Mouse (Mus musculus) liver, embryonic 13.5 days (tissue): Measurements from ENCODE around the gene Gm12355. TPM values are rescaled to one million over a fixed set of nuclear protein-coding genes. Genes with fewer than 3 reads are reported as not detected.
"Not testable (repeated sequence)": the region's sequence is repeated elsewhere in the genome, so short reads cannot be mapped to it uniquely, and the experiment has no call there.

Experiments used
- ATAC-seq: fragments of 200-750 bp; cut with Nextera tagmentation; 2 replicates; pipeline ENCODE4 v1.8.0; 2017; ENCODE audit warnings: low read depth, mild to moderate bottlenecking, moderate number of reproducible peaks, moderate library complexity
- DNase-seq: peaks from one replicate; pipeline ENCODE4 v3.0.0; 2022
- H3K27ac ChIP-seq: fragments of 300-500 bp; sonication (generic); 2 replicates; pipeline ENCODE4 v1.5.1; 2015; ENCODE audit warnings: moderate library complexity, mild to moderate bottlenecking, inconsistent platforms
- H3K27me3 ChIP-seq: fragments of 300-500 bp; sonication (generic); 2 replicates; pipeline ENCODE4 v1.6.1; 2015; ENCODE audit warnings: mild to moderate bottlenecking, inconsistent platforms
- H3K36me3 ChIP-seq: fragments of 300-500 bp; sonication (generic); 2 replicates; pipeline ENCODE4 v1.6.1; 2015; ENCODE audit warnings: mild to moderate bottlenecking, inconsistent platforms
- H3K4me1 ChIP-seq: fragments of 300-500 bp; sonication (generic); replicated peaks from 2 replicates; pipeline ENCODE4 v1.6.1; 2015; ENCODE audit warnings: inconsistent platforms
- H3K4me2 ChIP-seq: fragments of 300-500 bp; sonication (generic); 2 replicates; pipeline ENCODE4 v1.6.1; 2015; ENCODE audit warnings: inconsistent platforms, mild to moderate bottlenecking, moderate library complexity
- H3K4me3 ChIP-seq: fragments of 300-500 bp; sonication (generic); replicated peaks from 2 replicates; pipeline ENCODE4 v1.5.1; 2015; ENCODE audit warnings: mild to moderate bottlenecking, inconsistent platforms
- H3K9ac ChIP-seq: fragments of 300-500 bp; sonication (generic); 2 replicates; pipeline ENCODE4 v1.6.1; 2015; ENCODE audit warnings: mild to moderate bottlenecking, inconsistent platforms
- H3K9me3 ChIP-seq: fragments of 300-500 bp; sonication (generic); replicated peaks from 2 replicates; pipeline ENCODE4 v1.6.1; 2016; ENCODE audit warnings: inconsistent platforms
- WGBS: fragments of 180-500 bp; shearing (Covaris S2); methylation state at CpG from one replicate; pipeline ENCODE4 v1.1.7; 2015; ENCODE audit not compliant: insufficient replicate concordance; 5-methylcytosine and 5-hydroxymethylcytosine counted together
- polyA plus RNA-seq: library from polyadenylated mRNA; unstranded; fragments of >200 nt; fragmentation: Nextera tagmentation; extraction: Ambion mirVana; gene quantifications from 2 replicates; pipeline ENCODE4 v1.2.1, GENCODE M21; 2015

The Gm12355 gene
- polyA plus RNA-seq, 1 experiment from 2014 or later = 0.53 TPM

DNA sequence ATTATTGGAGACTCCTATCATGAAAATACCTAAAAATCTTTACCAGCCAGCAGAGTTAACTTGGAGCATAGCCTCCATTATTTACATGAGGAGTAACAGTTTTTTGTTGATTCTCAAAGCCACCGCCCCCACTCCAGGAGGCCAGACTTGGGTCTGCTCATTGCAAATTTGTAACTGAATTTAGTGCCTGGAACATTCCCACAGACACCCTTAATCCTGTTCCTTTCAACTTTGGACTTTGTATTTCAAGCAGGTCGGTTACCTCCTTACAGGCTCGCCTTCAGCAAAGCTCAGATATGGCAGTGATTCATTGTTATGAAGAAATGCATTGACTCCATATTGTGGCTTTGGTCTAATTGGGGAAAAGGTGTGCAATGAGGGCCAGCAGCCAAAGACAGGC lies 19.3 kb upstream of the Gm12355 start:
- Histone ChIP-seq H3K9me3 (no peaks in the 10 kb centered on the region), H3K4me1 (no peaks in the 10 kb centered on the region), H3K4me2 (no peak overlapping the region), H3K4me3 (no peak overlapping the region), H3K9ac (no peak overlapping the region), H3K36me3 (no peaks in the 10 kb centered on the region), H3K27me3 (peaks cover 30% of the 10 kb centered on the region), H3K27ac (no peak overlapping the region)
- 62% methylated on average over 3 of the region's 3 CpGs for WGBS
- ATAC-seq (no peak), DNase-seq (no peak)

DNA sequence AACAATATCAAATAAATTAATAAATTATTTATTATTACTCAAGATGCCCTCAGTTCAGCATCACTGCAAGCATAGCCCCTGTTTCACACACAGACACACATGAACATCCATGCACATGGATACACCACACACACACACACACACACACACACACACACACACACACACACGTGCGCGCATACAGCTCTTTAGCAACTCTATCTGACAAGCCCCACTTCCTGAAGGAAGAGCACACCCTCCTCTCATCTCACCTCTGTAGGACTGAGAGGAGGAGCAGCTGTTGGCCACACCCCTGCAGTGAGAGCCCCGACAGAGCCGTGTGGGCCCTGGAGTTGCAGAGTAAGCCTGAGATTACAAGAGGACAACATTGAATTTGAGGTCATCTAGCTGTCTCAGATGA lies 14.6 kb upstream of the Gm12355 start:
- no peaks in the 10 kb centered on the region for H3K36me3 ChIP-seq
- no peaks in the 10 kb centered on the region for H3K4me1 ChIP-seq
- H3K4me2 ChIP-seq = no peak overlapping the region
- DNase-seq (no peak), ATAC-seq (no peak)
- H3K4me3 ChIP-seq = no peak overlapping the region
- no peak overlapping the region for H3K27ac ChIP-seq
- WGBS = 24% methylated on average over 5 of the region's 5 CpGs
- 0 out of 2 replicates have a peak, but pooled peaks cover 13% of the 10 kb centered on the region for H3K27me3 ChIP-seq
- no peaks in the 10 kb centered on the region for H3K9me3 ChIP-seq
- H3K9ac ChIP-seq = no peak overlapping the region

- no peaks in the 10 kb centered on the region for H3K9me3 ChIP-seq
- DNase-seq (no peak), ATAC-seq (no peak)
- no peak overlapping the region for H3K27ac ChIP-seq
- WGBS = 39% methylated on average over 1 of the region's 1 CpGs
- no peak overlapping the region for H3K4me3 ChIP-seq
- no peak overlapping the region for H3K4me2 ChIP-seq
- 0 out of 2 replicates have a peak, but pooled peaks cover 9% of the 10 kb centered on the region for H3K27me3 ChIP-seq
- no peaks in the 10 kb centered on the region for H3K4me1 ChIP-seq
- no peaks in the 10 kb centered on the region for H3K36me3 ChIP-seq
- H3K9ac ChIP-seq = no peak overlapping the region
Measured at GRCm38 (mm10) chr11:98637501-98637900, 12.0 kb upstream of the Gm12355 start.

GRCm38 (mm10) chr11:98635312-98635970 lies 10.0 kb upstream of the Gm12355 start:
- ATAC-seq = 0 out of 2 replicates have a peak, but pooled peaks have one; percentile 36
- H3K36me3 ChIP-seq, H3K4me3 ChIP-seq, H3K27ac ChIP-seq, H3K4me1 ChIP-seq, H3K9me3 ChIP-seq, H3K4me2 ChIP-seq, H3K9ac ChIP-seq, H3K27me3 ChIP-seq: not testable (repeated sequence)
- WGBS = 16% methylated on average over 10 of the region's 10 CpGs
- DNase-seq = peak; percentile 30

DNA sequence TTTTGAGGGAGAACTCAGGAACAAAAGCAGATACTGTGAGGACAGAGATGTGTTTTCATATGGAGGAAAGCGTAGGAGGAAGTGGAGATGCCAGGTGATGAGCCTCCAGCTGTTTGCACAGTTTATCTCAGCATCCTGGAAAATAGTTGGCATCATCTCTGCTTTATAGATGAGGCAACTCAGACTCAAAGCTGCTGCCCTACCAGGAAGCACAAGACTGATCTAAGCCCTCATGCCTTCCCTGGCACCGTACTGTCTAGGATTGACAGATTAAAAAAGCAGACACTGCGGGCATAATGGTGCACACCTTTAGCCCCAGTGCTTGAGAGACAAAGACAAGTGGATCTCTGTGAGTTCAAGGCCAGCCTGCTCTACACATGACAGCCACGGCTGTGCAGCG lies 5.2 kb upstream of the Gm12355 start:
- Histone ChIP-seq H3K27me3 (peaks cover 7% of the 10 kb centered on the region; the same call in 1 of the 2 replicates), H3K4me2 (no peak overlapping the region), H3K4me3 (no peak overlapping the region), H3K36me3 (no peaks in the 10 kb centered on the region), H3K27ac (no peak overlapping the region), H3K4me1 (no peaks in the 10 kb centered on the region), H3K9ac (no peak overlapping the region), H3K9me3 (no peaks in the 10 kb centered on the region)
- ATAC-seq (no peak), DNase-seq (no peak)
- 72% methylated on average over 5 of the region's 5 CpGs for WGBS

DNA sequence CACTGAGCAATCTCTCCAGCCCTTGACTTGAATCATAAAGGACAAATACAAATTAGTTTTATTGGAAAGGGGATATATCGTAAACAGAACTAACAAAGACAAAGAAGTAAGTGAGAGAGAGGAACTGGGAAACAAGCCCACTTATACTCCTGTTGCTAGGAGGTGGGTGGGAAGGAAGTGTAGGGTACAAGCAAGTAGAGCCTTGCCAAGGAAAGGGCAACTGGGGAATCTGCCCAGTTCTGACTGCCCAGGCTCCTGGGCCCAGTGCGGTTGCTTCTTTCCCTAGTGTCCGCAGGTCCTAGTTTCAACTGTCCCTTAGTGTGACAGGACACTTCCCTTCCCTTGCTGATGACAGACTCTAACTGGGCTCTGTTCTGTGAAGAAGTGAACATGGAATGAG lies 3.2 kb upstream of the Gm12355 start:
- Histone ChIP-seq H3K36me3 (no peaks in the 10 kb centered on the region), H3K9ac (no peak overlapping the region), H3K9me3 (0 out of 2 replicates have a peak, but pooled peaks cover 4% of the 10 kb centered on the region), H3K27ac (no peak overlapping the region), H3K4me1 (no peaks in the 10 kb centered on the region), H3K4me3 (no peak overlapping the region), H3K4me2 (no peak overlapping the region), H3K27me3 (peaks cover 7% of the 10 kb centered on the region; the same call in 1 of the 2 replicates)
- WGBS = 87% methylated on average over 3 of the region's 3 CpGs
- ATAC-seq = no peak
- no peak for DNase-seq

DNA sequence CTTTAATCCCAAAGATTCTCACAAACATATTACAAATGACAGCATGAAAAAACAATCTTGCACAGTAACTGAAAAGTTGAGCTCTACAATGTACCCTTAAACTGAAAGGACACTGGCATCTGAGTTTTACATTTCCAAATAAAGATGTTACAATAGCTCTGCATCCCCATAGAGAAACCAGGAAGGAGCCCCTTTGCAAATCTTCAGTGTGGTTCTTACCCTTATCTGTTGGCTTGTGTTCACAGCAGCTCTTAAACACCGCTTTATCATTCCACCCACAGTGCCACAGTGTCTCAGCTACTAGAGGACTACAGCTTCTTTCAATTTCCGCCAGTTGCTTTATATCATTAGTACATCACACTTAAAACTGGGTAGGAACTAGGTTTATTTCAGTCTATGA lies 1.1 kb downstream of the Gm12355 start:
- not testable (repeated sequence) for DNase-seq, H3K9ac ChIP-seq, ATAC-seq, H3K9me3 ChIP-seq, H3K4me1 ChIP-seq, H3K27ac ChIP-seq, H3K4me2 ChIP-seq, H3K4me3 ChIP-seq, H3K36me3 ChIP-seq, H3K27me3 ChIP-seq
- 65% methylated on average over 2 of the region's 2 CpGs for WGBS

DNA sequence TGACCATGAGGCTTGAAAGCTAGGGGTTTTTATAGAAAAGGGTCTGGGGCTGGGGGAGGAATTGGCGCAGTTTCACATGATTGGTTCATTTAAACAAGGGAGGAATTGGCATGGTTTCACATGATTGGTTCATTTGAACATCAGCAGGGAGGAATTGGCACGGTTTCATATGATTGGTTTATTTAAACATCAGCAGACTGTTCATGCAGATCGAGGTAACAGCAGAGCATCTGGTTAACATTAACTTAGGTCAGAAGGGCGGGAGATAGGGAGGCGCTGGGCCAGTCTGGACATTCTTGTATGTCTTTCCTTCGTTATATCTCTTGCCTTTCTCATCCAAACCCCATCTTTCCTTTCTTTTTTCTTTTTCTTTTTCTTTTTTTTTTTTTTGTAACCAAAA lies 1.5 kb downstream of the Gm12355 start:
- not testable (repeated sequence) for ATAC-seq, H3K27ac ChIP-seq, DNase-seq, H3K4me2 ChIP-seq, H3K4me1 ChIP-seq, H3K4me3 ChIP-seq, H3K36me3 ChIP-seq, H3K9ac ChIP-seq, H3K27me3 ChIP-seq, H3K9me3 ChIP-seq
- WGBS = 67% methylated on average over 6 of the region's 6 CpGs

DNA sequence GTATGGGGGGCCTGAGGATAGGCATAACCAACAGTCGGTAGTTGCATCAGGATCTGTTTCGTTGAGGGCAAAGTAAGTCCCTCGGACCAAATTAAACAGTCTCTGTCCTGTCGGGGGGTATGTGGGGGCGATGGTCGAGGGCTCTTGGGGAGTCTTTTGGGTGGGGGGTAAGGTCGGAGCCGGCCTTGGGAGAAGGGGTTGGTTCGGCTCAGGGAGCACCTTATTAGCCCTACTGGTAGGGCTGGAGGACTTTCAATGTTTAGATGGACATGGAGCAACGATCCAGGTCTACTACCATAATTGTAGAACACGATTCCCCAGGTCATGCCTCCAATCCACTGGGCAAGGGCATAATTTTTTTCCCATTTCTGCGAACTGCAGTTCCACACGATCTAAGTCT lies 4.7 kb downstream of the Gm12355 start:
- ATAC-seq (no peak), DNase-seq (no peak)
- no peak overlapping the region for H3K9ac ChIP-seq
- H3K27me3 ChIP-seq = no peaks in the 10 kb centered on the region
- H3K9me3 ChIP-seq = 0 out of 2 replicates have a peak, but pooled peaks cover 10% of the 10 kb centered on the region
- no peak overlapping the region for H3K4me3 ChIP-seq
- no peaks in the 10 kb centered on the region for H3K4me1 ChIP-seq
- H3K36me3 ChIP-seq = no peaks in the 10 kb centered on the region
- 80% methylated on average over 13 of the region's 13 CpGs for WGBS
- no peak overlapping the region for H3K27ac ChIP-seq
- H3K4me2 ChIP-seq = no peak overlapping the region

DNA sequence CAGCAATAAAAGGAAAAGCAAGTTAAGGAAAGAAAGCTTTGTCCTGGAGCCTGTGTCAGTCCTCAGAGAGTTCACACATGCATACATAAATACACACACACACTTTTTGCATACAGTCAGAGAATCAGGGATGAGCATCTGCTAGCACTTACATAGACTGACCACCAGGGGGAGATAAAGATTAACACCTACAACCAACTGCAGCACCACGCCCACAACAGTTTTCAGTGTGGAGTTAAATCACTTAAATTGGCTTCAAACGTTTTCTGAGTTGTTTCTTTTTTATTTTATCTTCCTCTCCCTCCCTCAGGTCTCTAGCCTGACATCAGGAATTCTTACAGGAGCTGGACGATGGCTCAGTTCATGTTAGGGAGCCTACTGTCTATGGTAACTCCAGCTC lies 18.7 kb downstream of the Gm12355 start:
- DNase-seq (no peak), ATAC-seq (no peak)
- Histone ChIP-seq H3K9ac (no peak overlapping the region), H3K27me3 (peaks cover 38% of the 10 kb centered on the region), H3K4me3 (no peak overlapping the region), H3K9me3 (no peaks in the 10 kb centered on the region), H3K4me2 (no peak overlapping the region), H3K4me1 (peaks cover 7% of the 10 kb centered on the region), H3K27ac (no peak overlapping the region), H3K36me3 (no peaks in the 10 kb centered on the region)
- WGBS = 9% methylated on average over 3 of the region's 3 CpGs

DNA sequence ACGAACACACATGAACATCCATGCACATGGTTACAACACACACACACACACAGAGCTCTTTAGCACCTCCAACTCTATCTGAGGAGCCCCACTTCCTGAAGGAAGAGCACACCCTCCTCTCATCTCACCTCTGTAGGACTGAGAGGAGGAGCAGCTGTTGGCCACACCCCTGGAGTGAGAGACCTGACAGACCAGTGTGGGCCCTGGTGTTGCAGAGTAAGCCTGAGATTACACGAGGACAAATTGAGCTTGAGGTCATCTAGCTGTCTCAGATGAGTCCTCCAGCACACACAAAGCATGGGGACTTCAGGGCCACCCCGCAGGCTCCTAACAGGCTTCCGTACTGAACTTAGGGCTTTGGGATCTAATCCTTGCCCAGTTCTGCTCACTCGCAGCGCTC lies 20.6 kb downstream of the Gm12355 start:
- not testable (repeated sequence) for H3K9ac ChIP-seq, H3K36me3 ChIP-seq, ATAC-seq, H3K9me3 ChIP-seq, H3K27ac ChIP-seq, DNase-seq, H3K4me3 ChIP-seq, H3K4me2 ChIP-seq
- 48% methylated on average over 6 of the region's 6 CpGs for WGBS
- peaks cover 11% of the 10 kb centered on the region for H3K4me1 ChIP-seq
- peaks cover 56% of the 10 kb centered on the region for H3K27me3 ChIP-seq

GRCm38 (mm10) chr11:98603953-98604352 lies 21.5 kb downstream of the Gm12355 start:
- Histone ChIP-seq H3K4me3 (no peak overlapping the region), H3K27ac (no peak overlapping the region), H3K9ac (no peak overlapping the region), H3K36me3 (no peaks in the 10 kb centered on the region), H3K27me3 (peaks cover 58% of the 10 kb centered on the region), H3K4me2 (no peak overlapping the region), H3K9me3 (no peaks in the 10 kb centered on the region), H3K4me1 (peaks cover 15% of the 10 kb centered on the region)
- DNase-seq (no peak), ATAC-seq (no peak)
- WGBS = 54% methylated on average over 2 of the region's 2 CpGs
